Comparison of ENCODE assay signal across 13 mouse cellular contexts in the genomic region with DNA sequence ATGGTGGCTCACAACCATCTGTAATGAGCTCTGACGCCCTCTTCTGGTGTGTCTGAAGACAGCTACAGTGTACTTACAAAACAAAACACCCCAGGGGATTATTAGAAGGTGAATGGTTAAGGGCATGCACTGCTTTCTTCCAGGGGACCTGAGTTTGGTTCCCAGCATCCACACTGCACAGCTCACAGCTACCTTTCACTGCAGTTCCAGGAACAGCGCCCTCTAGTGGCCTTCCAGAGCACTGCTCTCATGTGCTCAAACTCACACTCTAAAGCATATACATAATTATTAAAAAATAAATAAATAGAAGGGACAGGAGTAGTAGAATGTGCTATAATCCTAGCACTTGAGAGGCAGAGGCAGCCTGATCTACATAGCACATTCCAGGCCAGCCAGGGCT. TPM values are rescaled to one million over a fixed set of nuclear protein-coding genes. Genes with fewer than 3 reads are reported as not detected.
DNase-seq lines count a peak whose midpoint lies in the region; ATAC-seq and TF ChIP-seq lines count a peak whose summit lies in the region.
"Had no signal": no experiment of that assay in that cellular context is flagged by ENCODE, and none has a peak within 500 bp of the region (broad histone marks: within the 10 kb centered on the region; RNA-seq: fewer than 3 reads in every experiment).

No protein-coding gene starts in this region.

- no peaks in the 10 kb centered on the region for H3K27me3 ChIP-seq in heart, postnatal 0 days (ENCODE audit: control insufficient read depth, insufficient read depth, low read length)
- H3K27me3 ChIP-seq in heart, embryonic 12.5 days (replicated peaks): no peaks in the 10 kb centered on the region
- H3K27me3 ChIP-seq in lung, embryonic 14.5 days (ENCODE audit: insufficient read depth, low read length): no peaks in the 10 kb centered on the region
- H3K27me3 ChIP-seq: midbrain, embryonic 12.5 days had no signal

- DNase-seq in heart, postnatal 0 days (ENCODE audit: low spot score): no peak
- DNase-seq in lung, embryonic 14.5 days: no peak
- DNase-seq in lung, postnatal 25 days (ENCODE audit: low spot score): no peak
- peak; percentile 67 for DNase-seq in ES-CJ7 (ENCODE audit: low read depth, low spot score)
- no peak for DNase-seq in ovary, postnatal 14 days (ENCODE audit: low spot score)
- DNase-seq: adrenal gland, adult 2 months; embryo, embryonic 11 days; kidney, postnatal 36 days; lung, adult 18-20 months had no signal

- no peak overlapping the region for H3K9ac ChIP-seq in heart, postnatal 0 days (replicated peaks; ENCODE audit: low read depth, low read length)
- H3K9ac ChIP-seq in heart, embryonic 12.5 days: no peak overlapping the region
- H3K9ac ChIP-seq in lung, embryonic 14.5 days: no peak overlapping the region
- H3K9ac ChIP-seq: midbrain, embryonic 12.5 days had no signal

- TF ChIP-seq POLR2A in embryonic fibroblast, embryonic 13.5 days (IDR thresholded peaks at IDR 0.05; ENCODE audit: low read depth, low read length): no peak

- WGBS in heart, postnatal 0 days: 50% methylated on average over 2 of the region's 2 CpGs
- WGBS in heart, embryonic 12.5 days: 34% methylated on average over 2 of the region's 2 CpGs
- 37% methylated on average over 2 of the region's 2 CpGs for WGBS in lung, embryonic 14.5 days

- no peak for ATAC-seq in heart, postnatal 0 days (ENCODE audit: insufficient read depth, low read depth)
- no peak for ATAC-seq in heart, embryonic 12.5 days (ENCODE audit: insufficient number of reproducible peaks, low FRiP score)
- no peak for ATAC-seq in lung, embryonic 14.5 days (ENCODE audit: insufficient read depth)
- no peak for ATAC-seq in activated CD4-positive, CD25-positive, alpha-beta regulatory T cell, adult 4 months

- H3K27ac ChIP-seq in heart, postnatal 0 days (ENCODE audit: low read depth): peak overlapping the region; percentile 77; the same call in 1 of the 2 replicates
- no peak overlapping the region for H3K27ac ChIP-seq in heart, embryonic 12.5 days (ENCODE audit: poor library complexity, severe bottlenecking)
- no peak overlapping the region for H3K27ac ChIP-seq in lung, embryonic 14.5 days (ENCODE audit: low read depth)
- H3K27ac ChIP-seq in embryonic fibroblast, embryonic 13.5 days (ENCODE audit: insufficient read depth, low read length): no peak overlapping the region
- H3K27ac ChIP-seq: midbrain, embryonic 12.5 days had no signal

- peaks cover 51% of the 10 kb centered on the region for H3K4me1 ChIP-seq in heart, postnatal 0 days (ENCODE audit: control insufficient read depth, insufficient read depth)
- H3K4me1 ChIP-seq in heart, embryonic 12.5 days (replicated peaks): peaks cover 75% of the 10 kb centered on the region
- H3K4me1 ChIP-seq in lung, embryonic 14.5 days (ENCODE audit: insufficient read depth): no peaks in the 10 kb centered on the region
- H3K4me1 ChIP-seq in embryonic fibroblast, embryonic 13.5 days (ENCODE audit: control insufficient read depth, insufficient read depth, low read length): peaks cover 15% of the 10 kb centered on the region
- H3K4me1 ChIP-seq: midbrain, embryonic 12.5 days had no signal

- H3K9me3 ChIP-seq in heart, postnatal 0 days (replicated peaks; ENCODE audit: control insufficient read depth, low read length): no peaks in the 10 kb centered on the region
- H3K9me3 ChIP-seq in heart, embryonic 12.5 days (replicated peaks): no peaks in the 10 kb centered on the region
- H3K9me3 ChIP-seq in lung, embryonic 14.5 days (ENCODE audit: low read depth, low read length): no peaks in the 10 kb centered on the region
- H3K9me3 ChIP-seq: midbrain, embryonic 12.5 days had no signal

- H3K36me3 ChIP-seq in heart, postnatal 0 days (replicated peaks; ENCODE audit: control insufficient read depth, insufficient read depth, low read length): 0 out of 2 replicates have a peak, but pooled peaks cover 5% of the 10 kb centered on the region
- peaks cover 20% of the 10 kb centered on the region for H3K36me3 ChIP-seq in heart, embryonic 12.5 days
- H3K36me3 ChIP-seq in lung, embryonic 14.5 days (ENCODE audit: insufficient read depth): peaks cover 22% of the 10 kb centered on the region; the same call in 1 of the 2 replicates

- peak; percentile 32 for TF ChIP-seq CTCF in heart, postnatal 0 days (IDR thresholded peaks at IDR 0.05; ENCODE audit: low read depth)
- peak; percentile 59 for TF ChIP-seq CTCF in lung, embryonic 14.5 days (IDR thresholded peaks at IDR 0.05; ENCODE audit: low read depth)
- TF ChIP-seq CTCF in embryonic fibroblast, embryonic 13.5 days (IDR thresholded peaks at IDR 0.05; ENCODE audit: borderline replicate concordance, insufficient read depth, low read length): peak; percentile 51; the same call in 1 of the 2 replicates

- H3K4me3 ChIP-seq in heart, postnatal 0 days (ENCODE audit: low read depth, low read length): no peak overlapping the region
- no peak overlapping the region for H3K4me3 ChIP-seq in heart, embryonic 12.5 days
- H3K4me3 ChIP-seq in lung, embryonic 14.5 days (ENCODE audit: low read depth, low read length): no peak overlapping the region
- H3K4me3 ChIP-seq in embryonic fibroblast, embryonic 13.5 days (ENCODE audit: insufficient read depth, low read length): no peak overlapping the region
- H3K4me3 ChIP-seq: midbrain, embryonic 12.5 days had no signal

- TF ChIP-seq EP300 in heart, postnatal 0 days (IDR thresholded peaks at IDR 0.05; ENCODE audit: low read depth): no peak

- H3K4me2 ChIP-seq in heart, postnatal 0 days (ENCODE audit: low read depth, low read length): no peak overlapping the region
- H3K4me2 ChIP-seq in heart, embryonic 12.5 days: no peak overlapping the region
- no peak overlapping the region for H3K4me2 ChIP-seq in lung, embryonic 14.5 days
- H3K4me2 ChIP-seq: midbrain, embryonic 12.5 days had no signal

RNA-seq across cellular contexts. Expression of a gene that starts 18.9 kb away (rescaled TPM):
- total RNA-seq in heart, postnatal 0 days (2014; rRNA removed; ENCODE audit: low replicate concordance): 39.7 and 50.9 TPM in 2 replicates
- polyA plus RNA-seq in heart, postnatal 0 days (2015; fragmentation: Nextera tagmentation; extraction: Ambion mirVana): 29.2 and 29.7 TPM in 2 replicates
- 35.0 and 35.2 TPM in 2 replicates for polyA plus RNA-seq in heart, embryonic 12.5 days (2016; fragmentation: Nextera tagmentation; extraction: Ambion mirVana)
- 22.4 and 23.5 TPM in 2 replicates for polyA plus RNA-seq in lung, embryonic 14.5 days (2014; fragmentation: Nextera tagmentation; extraction: Ambion mirVana)
- polyA plus RNA-seq in embryonic fibroblast, embryonic 13.5 days (2011; ENCODE audit: insufficient read length, low read depth, missing spikeins): 26.2 and 30.8 TPM in 2 replicates
- 1 to 10 TPM; 5.0 to 6.4 TPM for polyA plus RNA-seq in activated CD4-positive, CD25-positive, alpha-beta regulatory T cell, adult 4 months (2017; shearing (Covaris generic))

RNA-seq across cellular contexts. Expression of a gene that starts 50.2 kb away (rescaled TPM):
- total RNA-seq in heart, postnatal 0 days (2014; rRNA removed; ENCODE audit: low replicate concordance): 26.8 and 59.9 TPM in 2 replicates
- polyA plus RNA-seq in heart, postnatal 0 days (2015; fragmentation: Nextera tagmentation; extraction: Ambion mirVana): 65.8 and 71.8 TPM in 2 replicates
- polyA plus RNA-seq in heart, embryonic 12.5 days (2016; fragmentation: Nextera tagmentation; extraction: Ambion mirVana): 106 and 112 TPM in 2 replicates
- 116 and 119 TPM in 2 replicates for polyA plus RNA-seq in lung, embryonic 14.5 days (2014; fragmentation: Nextera tagmentation; extraction: Ambion mirVana)
- polyA plus RNA-seq in embryonic fibroblast, embryonic 13.5 days (2011; ENCODE audit: insufficient read length, low read depth, missing spikeins): 54.9 and 75.0 TPM in 2 replicates
- polyA plus RNA-seq in activated CD4-positive, CD25-positive, alpha-beta regulatory T cell, adult 4 months (2017; shearing (Covaris generic)): 10 to 100 TPM; 67.9 to 73.6 TPM
